Mouse (Mus musculus): ENCODE results near the gene Fgf22. TPM values are rescaled to one million over a fixed set of nuclear protein-coding genes. Genes with fewer than 3 reads are reported as not detected.

Fgf22 gene
- total RNA-seq, 2 experiments from 2014 or later, result not detected

- TF ChIP-seq CTCF (IDR thresholded peaks at IDR 0.05), result no peak
- intact Hi-C loops (cut with DNase I), result loop anchor here (2.0 kb wide), 1 partner anchor 47 kb away; no protein-coding TSS in a partner anchor
- H3K4me3 ChIP-seq, result peak overlapping the region; percentile 62
- H3K27ac ChIP-seq, result peak overlapping the region; percentile 85
- peak; percentile 66 for DNase-seq
Observed at GRCm38 (mm10) chr10:79805636-79806035, 50.8 kb downstream of the Fgf22 start.

DNA sequence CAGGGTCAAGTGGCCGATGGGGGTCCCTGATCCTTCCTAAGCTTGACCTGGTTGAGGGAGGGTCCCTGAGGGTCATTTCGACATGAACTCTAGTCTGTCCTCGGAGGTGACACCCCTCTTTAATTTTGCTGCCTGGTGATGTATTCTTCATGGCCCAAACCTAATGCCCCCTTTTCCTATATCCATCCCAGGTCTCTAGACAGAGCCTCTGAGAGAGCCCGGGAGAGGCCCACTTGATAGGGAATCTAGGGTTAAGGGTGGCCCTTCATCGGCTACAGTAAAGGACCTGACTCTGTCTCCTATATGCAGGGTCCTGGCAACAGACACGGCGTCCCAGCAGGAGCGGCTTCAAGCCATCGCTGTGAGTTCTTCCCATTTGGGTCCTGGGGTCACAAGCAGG, 51.5 kb downstream of the Fgf22 start:
- intact Hi-C loops (cut with DNase I), result loop anchor here (2.0 kb wide), 1 partner anchor 46 kb away; no protein-coding TSS in a partner anchor
- DNase-seq, result no peak
- Histone ChIP-seq H3K27ac (peak overlapping the region; percentile 85), H3K4me3 (peak overlapping the region; percentile 62)
- TF ChIP-seq CTCF (IDR thresholded peaks at IDR 0.05), result no peak

DNA sequence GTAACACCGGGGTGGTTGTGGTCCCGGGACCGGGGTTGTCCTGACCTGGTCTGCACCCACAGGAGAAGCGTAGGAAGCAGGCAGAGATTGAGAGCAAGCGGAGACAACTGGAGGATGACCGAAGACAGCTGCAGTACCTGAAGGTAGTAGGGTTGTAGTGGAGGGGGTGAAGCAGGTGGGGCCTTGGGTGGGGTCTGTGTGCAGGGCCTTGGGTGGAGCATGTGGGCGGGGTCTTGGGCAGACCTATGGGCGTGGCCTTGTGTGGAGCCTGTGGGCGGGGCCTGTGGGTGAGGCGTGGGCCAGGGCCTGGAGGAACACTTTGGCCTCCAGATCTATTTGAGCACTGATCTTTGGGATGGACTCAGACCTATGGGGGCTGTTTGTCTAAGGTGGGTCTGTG, 52.1 kb downstream of the Fgf22 start:
- H3K27ac ChIP-seq, result peak overlapping the region; percentile 85
- DNase-seq, result peak; percentile 64
- TF ChIP-seq CTCF (IDR thresholded peaks at IDR 0.05), result no peak
- H3K4me3 ChIP-seq, result peak overlapping the region; percentile 62
- intact Hi-C loops (cut with DNase I), result loop anchor here (2.0 kb wide), 1 partner anchor 46 kb away; no protein-coding TSS in a partner anchor

DNA sequence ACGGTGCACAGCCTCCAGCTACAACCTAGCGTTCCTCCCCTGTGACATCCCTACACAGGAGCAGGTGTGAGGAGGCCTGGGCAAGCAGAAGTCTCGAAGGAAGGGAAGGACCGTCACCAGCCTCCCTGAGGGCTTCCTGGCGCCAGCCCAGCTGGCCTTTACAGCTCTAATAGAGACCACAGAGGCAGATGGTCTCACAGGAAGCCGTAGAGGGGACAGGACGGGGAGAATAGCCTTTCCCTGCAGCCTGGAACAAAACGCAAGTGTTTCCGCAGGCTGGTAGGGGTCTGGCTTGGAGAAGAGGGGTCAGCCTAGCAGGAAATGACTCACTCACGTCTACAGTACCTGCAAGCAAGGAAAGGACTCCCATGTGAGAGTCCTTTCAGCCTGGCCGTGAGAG, 53.0 kb downstream of the Fgf22 start:
- peak overlapping the region; percentile 85 for H3K27ac ChIP-seq
- DNase-seq, result peak; percentile 60
- no peak for TF ChIP-seq CTCF (IDR thresholded peaks at IDR 0.05)
- intact Hi-C loops (cut with DNase I), result loop anchor here (2.0 kb wide), 1 partner anchor 45 kb away; no protein-coding TSS in a partner anchor
- H3K4me3 ChIP-seq, result peak overlapping the region; percentile 62

Other genes with a start within 250 kb of the Fgf22 start
- under 1 TPM; 0.71 to 0.73 TPM for gene Plpp2, start 221.3 kb upstream of the Fgf22 start, total RNA-seq (2021)
- 10 to 100 TPM; 15.8 to 18.9 TPM for gene Mier2, start 199.9 kb upstream of the Fgf22 start, total RNA-seq (2021)
- gene Theg, start 167.7 kb upstream of the Fgf22 start, total RNA-seq (2021), result not detected
- gene C2cd4c, start 141.1 kb upstream of the Fgf22 start, total RNA-seq (2021), result under 1 TPM; 0.20 to 0.51 TPM
- gene Shc2, start 117.2 kb upstream of the Fgf22 start, total RNA-seq (2021), result 1 to 10 TPM; 3.2 to 7.5 TPM
- 100 to 1,000 TPM in 1 of 2 experiments, 10 to 100 TPM in 1; 56.6 to 180 TPM for gene Odf3l2, start 109.3 kb upstream of the Fgf22 start, total RNA-seq (2021)
- gene Madcam1, start 90.5 kb upstream of the Fgf22 start, total RNA-seq (2021), result not detected
- 10 to 100 TPM; 18.4 to 19.2 TPM for gene Tpgs1, start 85.7 kb upstream of the Fgf22 start, total RNA-seq (2021)
- gene Cdc34, start 72.9 kb upstream of the Fgf22 start, total RNA-seq (2021), result 100 to 1,000 TPM; 366 to 415 TPM
- 1 to 10 TPM; 7.2 to 9.8 TPM for gene Gzmm, start 66.1 kb upstream of the Fgf22 start, total RNA-seq (2021)
- 100 to 1,000 TPM; 650 to 652 TPM for gene Bsg, start 50.6 kb upstream of the Fgf22 start, total RNA-seq (2021)
- gene Hcn2, start 38.4 kb upstream of the Fgf22 start, total RNA-seq (2021), result under 1 TPM; 0.47 to 0.84 TPM
- gene Polrmt, start 8.5 kb upstream of the Fgf22 start, total RNA-seq (2021), result 10 to 100 TPM; 27.0 to 40.8 TPM
- 10 to 100 TPM; 46.1 to 53.6 TPM for gene Rnf126, start 11.9 kb downstream of the Fgf22 start, total RNA-seq (2021)
- gene Fstl3, start 22.2 kb downstream of the Fgf22 start, total RNA-seq (2021), result 1 to 10 TPM; 1.0 to 1.5 TPM
- gene Prss57, start 35.9 kb downstream of the Fgf22 start, total RNA-seq (2021), result not detected
- 10 to 100 TPM; 18.1 to 23.0 TPM for gene Palm, start 38.5 kb downstream of the Fgf22 start, total RNA-seq (2021)
- not detected for gene Misp, start 65.9 kb downstream of the Fgf22 start, total RNA-seq (2021)
- 10 to 100 TPM; 18.8 to 25.1 TPM for gene Ptbp1, start 99.4 kb downstream of the Fgf22 start, total RNA-seq (2021)
- not detected for gene Prtn3, start 119.4 kb downstream of the Fgf22 start, total RNA-seq (2021)
- gene Plppr3, start 119.6 kb downstream of the Fgf22 start, total RNA-seq (2021), result under 1 TPM in 1 of 2 experiments, not detected in 1; 0.17 TPM
- gene Elane, start 131.2 kb downstream of the Fgf22 start, total RNA-seq (2021), result not detected
- 10 to 100 TPM; 12.9 to 77.1 TPM for gene Cfd, start 135.8 kb downstream of the Fgf22 start, total RNA-seq (2021)
- gene Med16, start 153.8 kb downstream of the Fgf22 start, total RNA-seq (2021), result 10 to 100 TPM; 32.6 to 37.2 TPM
- gene Gm26602, start 155.8 kb downstream of the Fgf22 start, total RNA-seq (2021), result not detected
- gene Kiss1r, start 161.9 kb downstream of the Fgf22 start, total RNA-seq (2021), result under 1 TPM; 0.17 to 0.23 TPM
- gene R3hdm4, start 166.1 kb downstream of the Fgf22 start, total RNA-seq (2021), result 100 to 1,000 TPM; 107 to 121 TPM
- 1 to 10 TPM; 1.8 to 2.1 TPM for gene Arid3a, start 172.0 kb downstream of the Fgf22 start, total RNA-seq (2021)
- gene Wdr18, start 205.1 kb downstream of the Fgf22 start, total RNA-seq (2021), result 10 to 100 TPM; 19.7 to 22.0 TPM
- gene Grin3b, start 215.6 kb downstream of the Fgf22 start, total RNA-seq (2021), result under 1 TPM; 0.25 to 0.28 TPM
- 10 to 100 TPM; 70.9 to 75.1 TPM for gene Tmem259, start 229.3 kb downstream of the Fgf22 start, total RNA-seq (2021)
- 1 to 10 TPM; 3.9 to 9.7 TPM for gene Cnn2, start 233.5 kb downstream of the Fgf22 start, total RNA-seq (2021)
- gene Abca7, start 241.4 kb downstream of the Fgf22 start, total RNA-seq (2021), result 1 to 10 TPM; 6.7 to 7.2 TPM